Mouse (Mus musculus) activated CD4-positive, CD25-positive, alpha-beta regulatory T cell, adult 4 months (primary cell): ENCODE measurements around the gene Fam129c. TPM values are rescaled to one million over a fixed set of nuclear protein-coding genes. Genes with fewer than 3 reads are reported as not detected.

Source experiments
- ATAC-seq: one replicate; pipeline ENCODE4 v1.8.0; 2017
- polyA plus RNA-seq, 2 experiments: library from polyadenylated mRNA; unstranded; fragments of 100-300 nt; shearing (Covaris generic); gene quantifications; one replicate each; pipeline ENCODE4 v1.2.1; 2017

Gene Fam129c
- 1 to 10 TPM; 1.9 to 3.9 TPM for polyA plus RNA-seq

GRCm38 (mm10) chr8:71597451-71597850, at the start of gene Fam129c:
TSS of gene Fam129c (plus strand) at chr8:71597648.
- no peak for ATAC-seq

DNA sequence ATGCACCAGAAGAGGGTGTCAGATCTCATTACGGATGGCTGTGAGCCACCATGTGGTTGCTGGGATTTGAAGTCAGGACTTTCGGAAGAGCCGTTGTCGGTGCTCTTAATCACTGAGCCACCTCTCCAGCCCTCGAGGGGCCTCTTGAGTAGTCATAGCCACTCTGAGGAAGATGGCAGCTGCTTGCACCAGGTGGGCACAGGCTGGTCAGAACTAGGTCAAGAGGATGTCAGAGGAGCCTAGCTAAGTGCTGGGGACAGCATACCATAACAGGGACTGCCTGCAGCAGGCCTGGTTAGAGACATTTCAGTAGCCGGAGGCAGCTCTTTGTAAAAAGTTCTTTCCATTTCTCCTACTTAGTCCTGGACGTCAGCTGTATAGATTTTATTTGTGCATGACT, 46.7 kb upstream of the Fam129c start:
- no peak for ATAC-seq

GRCm38 (mm10) chr8:71552770-71553169, 44.7 kb upstream of the Fam129c start:
- ATAC-seq = no peak

DNA sequence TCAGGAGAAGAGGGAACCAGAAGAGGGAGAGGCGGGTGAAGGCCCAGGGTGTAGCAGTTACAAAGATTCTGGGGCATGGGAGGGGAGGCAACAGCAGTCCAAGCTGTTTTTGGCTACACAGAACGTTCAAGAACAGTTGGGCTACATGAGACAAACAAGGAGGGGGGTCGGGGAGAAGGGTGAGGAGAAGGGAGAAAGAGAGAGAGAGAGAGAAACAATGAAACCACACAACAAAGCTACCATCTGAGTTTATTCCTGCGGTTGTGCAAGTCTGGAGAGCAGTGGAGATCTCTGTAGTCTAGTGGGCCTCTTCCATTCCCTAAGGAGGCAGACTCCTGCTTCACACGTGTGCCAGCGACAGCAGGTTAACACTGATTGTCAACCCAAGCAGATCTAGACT, 43.4 kb upstream of the Fam129c start:
- ATAC-seq = no peak

DNA sequence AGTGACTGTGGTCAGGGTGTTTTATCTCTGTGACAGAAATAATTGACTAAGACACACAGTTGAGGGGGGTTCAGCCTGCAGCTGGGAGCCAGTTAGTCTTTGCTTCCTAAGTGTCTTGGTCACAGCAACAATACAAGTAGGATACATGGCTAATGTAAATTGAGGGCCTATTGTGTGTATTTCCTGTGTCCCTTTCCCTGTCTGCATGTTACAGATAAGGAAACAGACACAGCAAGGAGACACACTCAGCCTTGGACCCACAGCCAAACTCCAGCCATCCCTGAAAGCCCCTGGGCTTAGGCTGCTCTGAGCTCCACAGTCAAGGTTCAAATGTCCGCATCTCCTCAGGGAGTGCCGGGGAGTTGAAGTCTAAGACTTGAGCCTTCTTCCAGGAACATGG, 42.8 kb upstream of the Fam129c start:
- no peak for ATAC-seq

- ATAC-seq = peak; percentile 41
Measured at GRCm38 (mm10) chr8:71558071-71558957, 39.1 kb upstream of the Fam129c start, which contains the start of gene Tmem221. TSS of gene Tmem221 (minus strand) at chr8:71558871.

GRCm38 (mm10) chr8:71558958-71559690, 38.3 kb upstream of the Fam129c start:
- ATAC-seq = peak; percentile 55

DNA sequence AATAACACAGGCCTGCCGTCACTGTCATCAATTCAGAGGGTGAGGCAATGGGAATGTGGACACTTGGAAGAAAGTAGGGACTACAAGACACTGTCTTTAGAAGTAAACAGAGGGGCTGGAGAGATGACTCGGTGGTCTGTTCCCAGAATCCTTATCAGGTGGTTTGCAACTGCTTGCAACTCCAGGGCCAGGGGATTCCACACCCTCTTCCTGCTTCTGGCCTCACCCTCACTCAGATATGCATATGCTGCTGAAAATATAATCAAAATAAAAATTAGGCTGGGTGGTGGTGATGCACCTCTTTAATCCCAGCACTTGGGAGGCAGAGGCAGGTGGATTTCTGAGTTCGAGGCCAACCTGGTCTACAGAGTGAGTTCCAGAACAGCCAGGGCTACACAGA, 37.4 kb upstream of the Fam129c start:
- no peak for ATAC-seq

DNA sequence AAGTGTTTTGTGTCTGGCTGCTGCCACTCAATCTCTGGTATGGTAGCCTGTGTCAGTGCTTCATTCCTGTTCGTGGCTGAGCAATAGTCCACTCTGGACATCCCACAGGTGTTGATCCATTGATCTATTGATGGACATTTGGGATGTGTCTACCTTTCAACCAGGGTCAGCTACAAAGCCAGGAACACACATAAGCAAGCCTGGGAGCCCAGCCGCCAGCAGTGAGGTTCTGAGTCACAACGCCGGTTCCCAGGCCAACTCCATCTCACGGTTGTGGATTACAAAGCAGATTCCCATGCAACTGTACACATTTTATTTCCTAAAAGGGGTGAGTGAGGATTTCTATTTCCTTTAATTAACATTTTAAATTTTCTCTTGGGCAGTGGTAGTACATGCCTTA, 36.7 kb upstream of the Fam129c start:
- no peak for ATAC-seq

DNA sequence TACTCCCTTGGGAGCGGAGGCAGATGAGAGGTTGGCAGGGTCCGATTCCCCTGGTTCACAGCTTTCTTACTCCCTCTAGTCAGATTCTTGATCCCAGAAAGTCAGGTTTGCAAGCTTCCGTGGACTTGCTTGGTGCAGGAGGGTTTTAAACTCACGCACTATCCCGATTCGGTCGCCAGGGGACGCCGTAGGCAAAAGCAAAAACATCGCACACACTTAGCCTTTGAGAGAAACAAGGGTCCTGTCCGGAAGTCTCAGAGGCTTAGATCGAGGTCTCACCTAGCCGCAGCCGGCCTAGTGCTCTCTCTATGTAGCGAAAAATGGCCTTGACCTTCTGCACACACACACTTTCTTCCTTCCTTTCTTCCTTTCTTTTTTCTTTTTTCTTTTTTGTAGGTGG, 36.0 kb upstream of the Fam129c start:
- ATAC-seq = peak; percentile 51

GRCm38 (mm10) chr8:71562751-71563150, 34.7 kb upstream of the Fam129c start:
- peak; percentile 33 for ATAC-seq

DNA sequence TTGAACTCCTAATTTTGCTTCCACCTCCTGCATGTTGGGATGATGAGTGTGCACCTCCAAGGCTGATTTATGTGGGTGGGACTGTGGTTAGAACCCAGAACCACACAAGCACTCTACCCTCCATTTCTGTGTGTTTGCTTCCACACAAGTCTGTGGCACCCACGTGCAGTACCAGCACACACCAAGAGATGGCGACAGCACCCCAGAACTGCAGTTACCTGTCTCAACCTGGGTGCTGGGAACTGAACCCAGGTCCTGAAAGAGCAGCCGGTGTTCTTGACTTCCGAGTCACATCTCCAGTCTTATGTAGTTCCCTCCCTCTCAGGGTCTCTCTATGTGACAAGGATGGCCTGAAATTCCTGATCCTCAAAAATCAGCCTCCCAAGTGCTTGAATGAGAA, 33.5 kb upstream of the Fam129c start:
- no peak for ATAC-seq

DNA sequence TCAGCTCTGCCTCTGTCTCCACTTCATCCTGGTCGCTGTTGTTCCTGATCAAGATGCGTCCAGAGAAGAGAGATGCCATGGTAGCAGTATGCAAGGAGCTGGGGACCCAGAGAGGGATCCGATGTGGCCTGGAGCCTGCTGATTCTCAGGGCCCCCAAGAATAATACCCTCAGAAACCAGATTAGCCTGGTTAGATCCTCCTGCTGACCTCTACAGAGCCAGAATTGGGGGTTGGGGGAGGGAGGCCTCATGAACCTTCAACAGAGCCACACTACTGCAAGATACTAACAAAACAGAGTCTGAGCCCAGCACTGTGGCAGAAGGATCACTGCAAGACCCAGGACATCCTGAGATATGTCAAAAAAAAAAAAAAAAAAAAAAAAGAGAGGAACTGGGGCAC, 30.9 kb upstream of the Fam129c start, which contains the start of gene Nxnl1:
Gene Nxnl1, minus strand, starts transcription at position 101 of the 400 bp plus-strand sequence.
- ATAC-seq = no peak

GRCm38 (mm10) chr8:71567587-71567986, 29.9 kb upstream of the Fam129c start:
- ATAC-seq = no peak

GRCm38 (mm10) chr8:71568387-71568937, 29.0 kb upstream of the Fam129c start, which contains the start of gene Slc27a1:
TSS of gene Slc27a1 (plus strand) at chr8:71568882.
- no peak for ATAC-seq

- ATAC-seq = no peak
Measured at GRCm38 (mm10) chr8:71568941-71569340, 28.5 kb upstream of the Fam129c start.

DNA sequence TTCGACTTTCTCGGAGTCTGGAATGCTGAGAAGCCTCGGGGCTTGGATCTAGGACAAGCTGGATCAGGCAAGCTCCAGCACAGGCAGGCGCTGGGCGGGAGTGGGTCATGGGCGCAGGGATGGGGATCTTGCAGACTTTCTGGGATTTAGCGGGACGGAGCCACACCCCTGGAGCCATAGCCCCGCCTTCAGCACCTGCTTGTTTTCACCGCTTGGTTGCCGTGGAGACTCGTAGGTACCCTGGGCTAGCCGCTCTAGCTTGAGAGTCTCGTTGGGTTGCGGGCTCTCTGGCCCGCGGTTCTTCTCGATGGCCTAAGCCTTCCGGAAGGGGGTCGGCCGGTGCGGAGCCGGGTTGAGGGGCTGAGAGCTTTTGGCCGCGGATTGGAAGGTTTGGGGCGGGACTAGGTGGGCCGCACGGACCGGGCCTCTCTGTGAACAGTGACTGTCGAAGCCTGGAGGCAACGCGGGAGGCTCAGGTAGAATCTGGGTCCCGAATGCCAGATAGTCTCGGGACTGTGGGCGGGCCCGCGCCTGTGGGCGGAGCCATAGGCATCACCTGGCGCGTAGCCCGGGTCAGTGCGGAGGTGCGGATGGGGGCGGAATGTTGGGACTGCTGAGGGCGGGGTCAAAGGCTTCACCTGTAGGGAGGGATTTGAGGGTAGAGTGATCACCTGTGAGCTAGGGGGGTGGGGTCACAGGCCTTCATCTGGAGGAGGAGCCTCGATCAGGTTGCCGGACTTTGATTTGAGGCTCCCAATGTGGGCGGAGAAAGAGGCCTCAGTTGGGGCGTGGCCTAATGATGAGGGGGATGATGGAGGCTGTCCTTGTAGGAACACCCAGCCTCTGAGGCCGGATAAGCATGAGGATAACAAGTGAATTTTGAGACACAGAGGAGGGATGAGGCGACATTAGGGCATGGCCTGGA, 27.8 kb upstream of the Fam129c start:
- peak; percentile 34 for ATAC-seq

- peak; percentile 90 for ATAC-seq
Measured at GRCm38 (mm10) chr8:71570291-71570954, 27.0 kb upstream of the Fam129c start.

DNA sequence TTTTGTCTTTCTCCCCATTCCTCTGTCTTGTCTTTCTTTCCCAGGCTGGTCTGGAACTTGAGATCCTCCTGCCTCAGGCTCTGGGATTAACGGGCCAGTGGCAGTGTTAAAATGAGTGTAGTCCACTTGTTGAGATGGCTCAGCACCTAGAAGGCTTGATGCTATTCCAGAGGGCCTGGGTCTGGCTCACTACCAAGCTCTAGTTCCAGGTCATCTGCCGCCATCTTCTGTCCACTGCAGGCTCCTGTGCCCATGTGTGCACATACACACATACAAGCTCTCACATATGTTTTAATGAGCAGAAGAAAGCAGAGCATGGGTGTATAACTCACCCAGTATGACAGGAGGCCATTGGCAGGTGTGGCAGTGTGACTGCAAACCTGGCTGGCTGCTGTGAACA, 25.4 kb upstream of the Fam129c start:
- ATAC-seq = no peak

GRCm38 (mm10) chr8:71572847-71573633, 24.4 kb upstream of the Fam129c start:
- ATAC-seq = no peak

GRCm38 (mm10) chr8:71574426-71574825, 23.0 kb upstream of the Fam129c start:
- no peak for ATAC-seq
